Mouse (Mus musculus): ENCODE data around the gene Ppm1n. TPM values are rescaled to one million over a fixed set of nuclear protein-coding genes. Genes with fewer than 3 reads are reported as not detected.

Gene Ppm1n
- polyA plus RNA-seq (2012; rRNA removed), result 0.20 and 0.30 TPM in 2 replicates

GRCm38 (mm10) chr7:19279581-19280114, at the start of gene Ppm1n:
TSS of gene Ppm1n (minus strand) at chr7:19280064.
- Histone ChIP-seq H3K4me3 (ENCODE audit: control insufficient read depth, low read depth, low read length) (peak within 1 kb of the TSS; percentile 63), H3K27me3 (ENCODE audit: control insufficient read depth, insufficient read depth, low read length) (no peaks in the 10 kb centered on the region), H3K4me1 (ENCODE audit: control insufficient read depth, insufficient read depth, low read length) (peaks cover 14% of the 10 kb centered on the region), H3K27ac (ENCODE audit: control insufficient read depth, insufficient read depth, low read depth, low read length) (no peak within 1 kb of the TSS), H3K36me3 (ENCODE audit: control insufficient read depth, insufficient read depth, low read length) (no peaks in the 10 kb centered on the region)
- TF ChIP-seq POLR2A (IDR thresholded peaks at IDR 0.05; ENCODE audit: control insufficient read depth, low read depth, low read length), result no peak
- no peak for TF ChIP-seq CTCF (IDR thresholded peaks at IDR 0.05; ENCODE audit: control insufficient read depth, insufficient read depth, insufficient replicate concordance, low read depth, low read length)

GRCm38 (mm10) chr7:19328425-19328824, 48.6 kb upstream of the Ppm1n start:
- TF ChIP-seq POLR2A (IDR thresholded peaks at IDR 0.05; ENCODE audit: control insufficient read depth, low read depth, low read length) (no peak), CTCF (IDR thresholded peaks at IDR 0.05; ENCODE audit: control insufficient read depth, insufficient read depth, insufficient replicate concordance, low read depth, low read length) (no peak)
- H3K4me3 ChIP-seq (ENCODE audit: control insufficient read depth, low read depth, low read length), result no peak overlapping the region
- H3K27me3 ChIP-seq (ENCODE audit: control insufficient read depth, insufficient read depth, low read length), result no peaks in the 10 kb centered on the region; the same call in 1 of the 2 replicates
- H3K36me3 ChIP-seq (ENCODE audit: control insufficient read depth, insufficient read depth, low read length), result no peaks in the 10 kb centered on the region
- peaks cover 23% of the 10 kb centered on the region for H3K4me1 ChIP-seq (ENCODE audit: control insufficient read depth, insufficient read depth, low read length)
- H3K27ac ChIP-seq (ENCODE audit: control insufficient read depth, insufficient read depth, low read depth, low read length), result no peak overlapping the region

- Histone ChIP-seq H3K4me1 (ENCODE audit: control insufficient read depth, insufficient read depth, low read length) (peaks cover 18% of the 10 kb centered on the region), H3K27me3 (ENCODE audit: control insufficient read depth, insufficient read depth, low read length) (no peaks in the 10 kb centered on the region; the same call in 1 of the 2 replicates), H3K36me3 (ENCODE audit: control insufficient read depth, insufficient read depth, low read length) (no peaks in the 10 kb centered on the region), H3K4me3 (ENCODE audit: control insufficient read depth, low read depth, low read length) (no peak overlapping the region), H3K27ac (ENCODE audit: control insufficient read depth, insufficient read depth, low read depth, low read length) (no peak overlapping the region)
- TF ChIP-seq CTCF (IDR thresholded peaks at IDR 0.05; ENCODE audit: control insufficient read depth, insufficient read depth, insufficient replicate concordance, low read depth, low read length) (no peak), POLR2A (IDR thresholded peaks at IDR 0.05; ENCODE audit: control insufficient read depth, low read depth, low read length) (no peak)
Observed at GRCm38 (mm10) chr7:19327782-19328181, 47.9 kb upstream of the Ppm1n start.

DNA sequence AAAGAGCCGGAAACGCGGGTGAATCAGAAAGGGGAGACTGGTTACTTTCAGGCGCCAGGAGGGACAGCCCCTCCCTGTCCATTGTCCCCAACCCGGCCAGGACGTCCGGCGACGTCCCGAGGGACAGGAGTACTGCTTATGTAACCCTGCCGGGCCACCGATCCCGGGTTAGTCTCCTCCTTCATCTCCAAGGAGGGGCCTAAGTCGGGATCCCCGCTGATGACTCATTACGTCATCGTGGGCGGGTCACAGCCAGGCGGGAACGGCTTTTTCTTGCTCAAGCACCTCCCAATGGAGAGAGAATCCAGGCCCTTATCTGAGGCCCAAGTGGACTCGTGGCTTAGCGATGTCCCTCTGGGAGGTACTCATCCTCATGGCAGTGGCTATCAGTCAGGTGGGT, 47.3 kb upstream of the Ppm1n start:
- Histone ChIP-seq H3K4me1 (ENCODE audit: control insufficient read depth, insufficient read depth, low read length) (peaks cover 14% of the 10 kb centered on the region), H3K36me3 (ENCODE audit: control insufficient read depth, insufficient read depth, low read length) (no peaks in the 10 kb centered on the region), H3K4me3 (ENCODE audit: control insufficient read depth, low read depth, low read length) (peak overlapping the region; percentile 58), H3K27ac (ENCODE audit: control insufficient read depth, insufficient read depth, low read depth, low read length) (0 out of 2 replicates have a peak overlapping the region, but pooled peaks have one; percentile 11), H3K27me3 (ENCODE audit: control insufficient read depth, insufficient read depth, low read length) (no peaks in the 10 kb centered on the region; the same call in 1 of the 2 replicates)
- 0 out of 2 replicates have a peak, but pooled peaks have one; percentile 24 for TF ChIP-seq POLR2A (IDR thresholded peaks at IDR 0.05; ENCODE audit: control insufficient read depth, low read depth, low read length)
- no peak for TF ChIP-seq CTCF (IDR thresholded peaks at IDR 0.05; ENCODE audit: control insufficient read depth, insufficient read depth, insufficient replicate concordance, low read depth, low read length)

DNA sequence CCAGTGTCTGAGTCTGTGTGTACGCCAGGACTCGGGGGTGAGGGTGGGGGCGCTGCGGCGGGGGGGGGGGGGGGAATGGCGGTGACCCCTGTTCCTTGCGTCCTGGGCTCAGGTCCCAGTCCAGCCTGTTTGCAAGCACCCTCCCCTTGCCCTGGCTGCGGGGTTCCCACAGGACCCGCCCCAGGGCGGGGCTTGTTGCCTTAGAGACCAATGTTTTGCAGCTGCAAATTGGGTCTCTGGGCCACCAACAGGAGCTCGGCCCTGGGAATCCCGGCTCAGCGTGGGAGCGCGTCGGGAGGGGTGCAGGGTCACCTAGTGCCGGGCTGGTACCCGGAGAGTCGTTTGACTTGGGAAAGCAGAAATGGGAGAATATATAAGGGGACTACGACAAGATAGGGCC, 46.5 kb upstream of the Ppm1n start:
- H3K27ac ChIP-seq (ENCODE audit: control insufficient read depth, insufficient read depth, low read depth, low read length), result no peak overlapping the region
- H3K36me3 ChIP-seq (ENCODE audit: control insufficient read depth, insufficient read depth, low read length), result no peaks in the 10 kb centered on the region
- no peak for TF ChIP-seq CTCF (IDR thresholded peaks at IDR 0.05; ENCODE audit: control insufficient read depth, insufficient read depth, insufficient replicate concordance, low read depth, low read length)
- no peak for TF ChIP-seq POLR2A (IDR thresholded peaks at IDR 0.05; ENCODE audit: control insufficient read depth, low read depth, low read length)
- H3K4me1 ChIP-seq (ENCODE audit: control insufficient read depth, insufficient read depth, low read length), result peaks cover 14% of the 10 kb centered on the region
- H3K4me3 ChIP-seq (ENCODE audit: control insufficient read depth, low read depth, low read length), result peak overlapping the region; percentile 58
- no peaks in the 10 kb centered on the region; the same call in 1 of the 2 replicates for H3K27me3 ChIP-seq (ENCODE audit: control insufficient read depth, insufficient read depth, low read length)

DNA sequence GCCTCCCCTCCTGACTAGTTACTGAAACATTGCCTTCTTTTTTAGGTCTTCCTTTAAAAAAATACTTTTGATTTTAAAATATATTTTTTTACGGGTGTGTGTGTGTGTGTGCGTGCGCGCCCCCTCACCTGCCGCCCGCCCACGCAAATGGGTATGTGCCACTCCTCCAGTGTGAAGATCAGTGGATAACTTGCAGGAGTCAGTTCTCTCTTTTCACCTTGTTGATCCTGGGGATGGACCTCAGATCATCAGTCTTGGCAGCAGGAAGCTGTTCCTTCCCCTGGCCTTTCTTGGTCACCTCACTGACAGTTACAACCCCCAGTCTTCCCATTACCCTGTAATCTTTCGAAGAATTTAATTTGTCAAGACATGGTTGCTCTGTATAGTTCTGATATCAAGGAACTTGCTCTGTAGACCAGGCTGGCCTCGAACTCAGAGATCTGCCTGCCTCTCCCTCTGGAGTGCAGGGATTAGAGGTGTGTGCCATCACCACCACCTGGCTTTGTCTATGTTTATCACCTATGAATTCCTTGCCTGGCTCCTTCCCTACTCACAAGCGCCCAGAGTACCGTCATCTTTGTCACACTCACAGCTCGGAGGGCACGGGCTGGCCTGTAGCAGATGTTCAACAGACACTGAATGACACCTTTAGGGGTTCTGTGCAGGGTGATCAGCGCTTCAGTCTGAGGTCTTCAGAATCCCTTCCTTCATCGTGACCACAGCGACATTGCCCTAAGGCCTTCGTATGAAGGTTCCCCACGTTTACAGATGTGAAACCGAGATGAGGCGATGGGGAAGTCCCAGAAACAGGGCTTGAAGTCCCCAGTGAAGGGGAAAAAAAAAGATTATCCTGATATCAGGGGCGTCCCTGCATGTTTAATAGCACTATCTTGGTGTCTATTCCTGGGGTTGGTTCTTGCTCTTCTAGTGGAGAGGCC, 45.7 kb upstream of the Ppm1n start:
- Histone ChIP-seq H3K27ac (ENCODE audit: control insufficient read depth, insufficient read depth, low read depth, low read length) (no peak overlapping the region), H3K4me3 (ENCODE audit: control insufficient read depth, low read depth, low read length) (no peak overlapping the region), H3K36me3 (ENCODE audit: control insufficient read depth, insufficient read depth, low read length) (no peaks in the 10 kb centered on the region), H3K27me3 (ENCODE audit: control insufficient read depth, insufficient read depth, low read length) (no peaks in the 10 kb centered on the region; the same call in 1 of the 2 replicates), H3K4me1 (ENCODE audit: control insufficient read depth, insufficient read depth, low read length) (peaks cover 14% of the 10 kb centered on the region)
- TF ChIP-seq POLR2A (IDR thresholded peaks at IDR 0.05; ENCODE audit: control insufficient read depth, low read depth, low read length) (no peak), CTCF (IDR thresholded peaks at IDR 0.05; ENCODE audit: control insufficient read depth, insufficient read depth, insufficient replicate concordance, low read depth, low read length) (no peak)

GRCm38 (mm10) chr7:19324221-19324620, 44.4 kb upstream of the Ppm1n start:
- TF ChIP-seq POLR2A (IDR thresholded peaks at IDR 0.05; ENCODE audit: control insufficient read depth, low read depth, low read length), result no peak
- no peak for TF ChIP-seq CTCF (IDR thresholded peaks at IDR 0.05; ENCODE audit: control insufficient read depth, insufficient read depth, insufficient replicate concordance, low read depth, low read length)

More at GRCm38 (mm10) chr7:19324221-19324620, 44.4 kb upstream of the Ppm1n start:
- H3K36me3 ChIP-seq (ENCODE audit: control insufficient read depth, insufficient read depth, low read length), result no peaks in the 10 kb centered on the region
- H3K4me3 ChIP-seq (ENCODE audit: control insufficient read depth, low read depth, low read length), result no peak overlapping the region
- H3K4me1 ChIP-seq (ENCODE audit: control insufficient read depth, insufficient read depth, low read length), result peaks cover 19% of the 10 kb centered on the region
- H3K27me3 ChIP-seq (ENCODE audit: control insufficient read depth, insufficient read depth, low read length), result no peaks in the 10 kb centered on the region; the same call in 1 of the 2 replicates
- no peak overlapping the region for H3K27ac ChIP-seq (ENCODE audit: control insufficient read depth, insufficient read depth, low read depth, low read length)
